Mouse (Mus musculus) limb, embryonic 12.5 days (tissue): Measurements from ENCODE around the gene Skor1. TPM values are rescaled to one million over a fixed set of nuclear protein-coding genes. Genes with fewer than 3 reads are reported as not detected.

ENCODE experiments used
- ATAC-seq: fragments of 200-750 bp; cut with Nextera tagmentation; 2 replicates; pipeline ENCODE4 v1.8.0; 2017; ENCODE audit warnings: low read depth, moderate TSS enrichment; ENCODE audit not compliant: insufficient number of reproducible peaks, insufficient read depth, low FRiP score, low TSS enrichment
- H3K27ac ChIP-seq: fragments of 300-500 bp; sonication (generic); 2 replicates; pipeline ENCODE4 v1.5.1; 2016; ENCODE audit warnings: mild to moderate bottlenecking, moderate library complexity
- H3K27me3 ChIP-seq: fragments of 300-500 bp; sonication (generic); 2 replicates; pipeline ENCODE4 v1.6.1; 2016; ENCODE audit warnings: mild to moderate bottlenecking, moderate library complexity
- H3K36me3 ChIP-seq: fragments of 300-500 bp; sonication (generic); 2 replicates; pipeline ENCODE4 v1.6.1; 2016; ENCODE audit warnings: mild to moderate bottlenecking, moderate library complexity
- H3K4me1 ChIP-seq: fragments of 300-500 bp; sonication (generic); replicated peaks from 2 replicates; pipeline ENCODE4 v1.6.1; 2016
- H3K4me2 ChIP-seq: fragments of 300-500 bp; sonication (generic); 2 replicates; pipeline ENCODE4 v1.6.1; 2016; ENCODE audit warnings: mild to moderate bottlenecking, moderate library complexity
- H3K4me3 ChIP-seq: fragments of 300-500 bp; sonication (generic); replicated peaks from 2 replicates; pipeline ENCODE4 v1.5.1; 2016; ENCODE audit warnings: mild to moderate bottlenecking
- H3K9ac ChIP-seq: fragments of 300-500 bp; sonication (generic); replicated peaks from 2 replicates; pipeline ENCODE4 v1.6.1; 2016; ENCODE audit warnings: mild to moderate bottlenecking, moderate library complexity
- H3K9me3 ChIP-seq: fragments of 300-500 bp; sonication (generic); 2 replicates; pipeline ENCODE4 v1.6.1; 2016; ENCODE audit warnings: mild to moderate bottlenecking, moderate library complexity
- WGBS: fragments of 180-500 bp; shearing (Covaris S2); methylation state at CpG from one replicate; pipeline ENCODE4 v1.1.7; 2016; 5-methylcytosine and 5-hydroxymethylcytosine counted together
- polyA plus RNA-seq: library from polyadenylated mRNA; unstranded; fragments of >200 nt; fragmentation: Nextera tagmentation; extraction: Ambion mirVana; gene quantifications from 2 replicates; pipeline ENCODE4 v1.2.1, GENCODE M21; 2016

The Skor1 gene
- polyA plus RNA-seq, 1 experiment from 2014 or later = 0.11 TPM

- Histone ChIP-seq H3K4me1 (peaks cover 68% of the 10 kb centered on the region), H3K9ac (no peak overlapping the region), H3K36me3 (no peaks in the 10 kb centered on the region), H3K4me2 (peak overlapping the region; percentile 44), H3K4me3 (peak overlapping the region; percentile 29), H3K27ac (no peak overlapping the region), H3K27me3 (peaks cover 100% of the 10 kb centered on the region), H3K9me3 (no peaks in the 10 kb centered on the region)
- no peak for ATAC-seq
- under 1% methylated on average over 42 of the region's 42 CpGs for WGBS
Measured at GRCm38 (mm10) chr9:63142335-63143036, 6.3 kb downstream of the Skor1 start.

- Histone ChIP-seq H3K27me3 (peaks cover 100% of the 10 kb centered on the region), H3K27ac (no peak overlapping the region), H3K36me3 (no peaks in the 10 kb centered on the region), H3K4me2 (peak overlapping the region; percentile 44), H3K4me3 (peak overlapping the region; percentile 29), H3K9ac (no peak overlapping the region), H3K4me1 (peaks cover 68% of the 10 kb centered on the region), H3K9me3 (no peaks in the 10 kb centered on the region)
- no peak for ATAC-seq
- 1% methylated on average over 24 of the region's 24 CpGs for WGBS
Measured at GRCm38 (mm10) chr9:63141641-63142334, 7.0 kb downstream of the Skor1 start.

GRCm38 (mm10) chr9:63140211-63140610 is 8.6 kb downstream of the Skor1 start:
- no peak overlapping the region for H3K27ac ChIP-seq
- peaks cover 98% of the 10 kb centered on the region for H3K27me3 ChIP-seq
- no peak overlapping the region for H3K9ac ChIP-seq
- 0 out of 2 replicates have a peak overlapping the region, but pooled peaks have one; percentile 3 for H3K4me3 ChIP-seq
- 1% methylated on average over 9 of the region's 9 CpGs for WGBS
- no peak overlapping the region for H3K4me2 ChIP-seq
- no peak for ATAC-seq
- no peaks in the 10 kb centered on the region for H3K9me3 ChIP-seq
- H3K36me3 ChIP-seq = no peaks in the 10 kb centered on the region
- H3K4me1 ChIP-seq = peaks cover 63% of the 10 kb centered on the region

- 1% methylated on average over 17 of the region's 17 CpGs for WGBS
- Histone ChIP-seq H3K4me2 (no peak overlapping the region), H3K9me3 (no peaks in the 10 kb centered on the region), H3K4me1 (peaks cover 60% of the 10 kb centered on the region), H3K36me3 (no peaks in the 10 kb centered on the region), H3K9ac (no peak overlapping the region), H3K27ac (no peak overlapping the region), H3K4me3 (0 out of 2 replicates have a peak overlapping the region, but pooled peaks have one; percentile 3), H3K27me3 (peaks cover 98% of the 10 kb centered on the region)
- ATAC-seq = no peak
Measured at GRCm38 (mm10) chr9:63139661-63140060, 9.1 kb downstream of the Skor1 start.

- Histone ChIP-seq H3K27me3 (peaks cover 98% of the 10 kb centered on the region), H3K9me3 (no peaks in the 10 kb centered on the region), H3K4me3 (peak overlapping the region; percentile 32), H3K4me1 (peaks cover 60% of the 10 kb centered on the region), H3K27ac (no peak overlapping the region), H3K36me3 (no peaks in the 10 kb centered on the region), H3K9ac (no peak overlapping the region), H3K4me2 (peak overlapping the region; percentile 50)
- WGBS = under 1% methylated on average over 31 of the region's 31 CpGs
- no peak for ATAC-seq
Measured at GRCm38 (mm10) chr9:63138481-63138967, 10.2 kb downstream of the Skor1 start.

GRCm38 (mm10) chr9:63137615-63137915 is 11.2 kb downstream of the Skor1 start:
- no peaks in the 10 kb centered on the region for H3K36me3 ChIP-seq
- no peak overlapping the region for H3K9ac ChIP-seq
- H3K27ac ChIP-seq = no peak overlapping the region
- 0 out of 2 replicates have a peak overlapping the region, but pooled peaks have one; percentile 3 for H3K4me3 ChIP-seq
- no peak overlapping the region for H3K4me2 ChIP-seq
- H3K4me1 ChIP-seq = peaks cover 54% of the 10 kb centered on the region
- no peaks in the 10 kb centered on the region for H3K9me3 ChIP-seq
- no peak for ATAC-seq
- WGBS = 8% methylated on average over 6 of the region's 6 CpGs
- H3K27me3 ChIP-seq = peaks cover 91% of the 10 kb centered on the region

- Histone ChIP-seq H3K27ac (no peak overlapping the region), H3K4me3 (0 out of 2 replicates have a peak overlapping the region, but pooled peaks have one; percentile 3), H3K27me3 (peaks cover 85% of the 10 kb centered on the region), H3K4me1 (peaks cover 51% of the 10 kb centered on the region), H3K9ac (no peak overlapping the region), H3K9me3 (no peaks in the 10 kb centered on the region), H3K36me3 (no peaks in the 10 kb centered on the region), H3K4me2 (peak overlapping the region; percentile 28)
- WGBS = 3% methylated on average over 19 of the region's 19 CpGs
- no peak for ATAC-seq
Measured at GRCm38 (mm10) chr9:63136756-63137614, 11.8 kb downstream of the Skor1 start.

GRCm38 (mm10) chr9:63136241-63136640 is 12.5 kb downstream of the Skor1 start:
- Histone ChIP-seq H3K4me2 (no peak overlapping the region; the same call in 1 of the 2 replicates), H3K9me3 (no peaks in the 10 kb centered on the region), H3K27me3 (peaks cover 77% of the 10 kb centered on the region), H3K9ac (no peak overlapping the region), H3K27ac (no peak overlapping the region), H3K4me3 (no peak overlapping the region), H3K4me1 (peaks cover 54% of the 10 kb centered on the region), H3K36me3 (no peaks in the 10 kb centered on the region)
- WGBS = 7% methylated on average over 8 of the region's 8 CpGs
- no peak for ATAC-seq

- no peaks in the 10 kb centered on the region for H3K9me3 ChIP-seq
- peaks cover 57% of the 10 kb centered on the region for H3K4me1 ChIP-seq
- ATAC-seq = no peak
- peak overlapping the region; percentile 31 for H3K4me3 ChIP-seq
- no peak overlapping the region for H3K27ac ChIP-seq
- no peak overlapping the region for H3K9ac ChIP-seq
- WGBS = 0% methylated on average over 16 of the region's 16 CpGs
- no peaks in the 10 kb centered on the region for H3K36me3 ChIP-seq
- peaks cover 73% of the 10 kb centered on the region for H3K27me3 ChIP-seq
- H3K4me2 ChIP-seq = peak overlapping the region; percentile 55
Measured at GRCm38 (mm10) chr9:63135801-63136200, 13.0 kb downstream of the Skor1 start.

- no peak overlapping the region for H3K9ac ChIP-seq
- no peak overlapping the region for H3K27ac ChIP-seq
- H3K9me3 ChIP-seq = no peaks in the 10 kb centered on the region
- ATAC-seq = no peak
- peak overlapping the region; percentile 55 for H3K4me2 ChIP-seq
- no peaks in the 10 kb centered on the region for H3K36me3 ChIP-seq
- whole genome bisulfite sequencing = 2% methylated on average over 11 of the region's 11 CpGs
- peak overlapping the region; percentile 31 for H3K4me3 ChIP-seq
- H3K27me3 ChIP-seq = peaks cover 68% of the 10 kb centered on the region
- H3K4me1 ChIP-seq = peaks cover 57% of the 10 kb centered on the region
Measured at GRCm38 (mm10) chr9:63135356-63135755, 13.4 kb downstream of the Skor1 start.

- Histone ChIP-seq H3K27me3 (peaks cover 51% of the 10 kb centered on the region), H3K4me1 (peaks cover 51% of the 10 kb centered on the region), H3K9ac (no peak overlapping the region; the same call in 1 of the 2 replicates)
Measured at GRCm38 (mm10) chr9:63133659-63134058, 15.1 kb downstream of the Skor1 start.

More at GRCm38 (mm10) chr9:63133659-63134058, 15.1 kb downstream of the Skor1 start:
- WGBS = 15% methylated on average over 6 of the region's 6 CpGs
- no peak for ATAC-seq
- H3K36me3 ChIP-seq = no peaks in the 10 kb centered on the region
- H3K27ac ChIP-seq = no peak overlapping the region
- no peaks in the 10 kb centered on the region for H3K9me3 ChIP-seq
- peak overlapping the region; percentile 66 for H3K4me2 ChIP-seq
- H3K4me3 ChIP-seq = peak overlapping the region; percentile 33
